Mouse (Mus musculus) myocyte (in vitro differentiated cells): ENCODE data around the gene Plekha7.

ENCODE experiments used
- E2F4 ChIP-seq: IDR thresholded peaks from one replicate; pipeline ENCODE4 v1.6.1; 2011; ENCODE audit warnings: mild to moderate bottlenecking, control low read depth, moderate library complexity; ENCODE audit not compliant: insufficient read depth
- MAX ChIP-seq: IDR thresholded peaks from one replicate; pipeline ENCODE4 v1.6.1; 2011; ENCODE audit warnings: low read depth, mild to moderate bottlenecking, control low read depth
- POLR2A ChIP-seq: IDR thresholded peaks from one replicate; pipeline ENCODE4 v1.6.1; 2011; ENCODE audit warnings: low read depth, mild to moderate bottlenecking, control low read depth, moderate library complexity; ENCODE audit not compliant: insufficient read length
- TCF12 ChIP-seq: IDR thresholded peaks from one replicate; pipeline ENCODE4 v1.6.1; 2011; ENCODE audit warnings: mild to moderate bottlenecking, control low read depth; ENCODE audit not compliant: poor library complexity, insufficient read depth, severe bottlenecking

DNA sequence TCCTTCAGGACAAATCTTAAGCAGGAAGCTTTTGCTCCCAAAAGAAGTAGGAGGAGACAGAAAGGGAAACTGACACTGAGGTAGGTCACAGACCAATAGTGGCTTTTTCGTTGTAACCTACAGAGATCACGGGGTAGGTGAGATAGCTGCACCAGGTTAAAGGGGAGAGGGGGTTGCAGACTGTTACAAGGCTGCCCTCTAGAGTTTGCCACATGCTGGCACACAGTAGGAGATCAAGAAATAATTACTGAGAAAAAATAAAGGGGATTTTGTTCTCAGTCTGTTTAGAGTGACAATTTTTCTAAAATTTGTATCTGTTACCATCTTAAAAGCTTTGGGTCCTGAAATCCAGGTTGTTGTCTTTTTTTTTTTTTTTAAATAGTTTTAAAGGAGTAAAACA, 109.3 kb downstream of the Plekha7 start:
- TF ChIP-seq POLR2A: no peak
- no peak for TF ChIP-seq MAX
- no peak for TF ChIP-seq TCF12
- TF ChIP-seq E2F4: no peak
